Mouse (Mus musculus) B cell, adult 2 months (primary cell): Measurements from ENCODE around the gene Sprr2a2.
"Not testable (repeated sequence)": the region's sequence is repeated elsewhere in the genome, so short reads cannot be mapped to it uniquely, and the experiment has no call there.

ENCODE experiments used
- DNase-seq, 2 experiments: peaks; one replicate each; pipeline ENCODE4 v3.0.0; 2022

Sprr2a2 gene

DNA sequence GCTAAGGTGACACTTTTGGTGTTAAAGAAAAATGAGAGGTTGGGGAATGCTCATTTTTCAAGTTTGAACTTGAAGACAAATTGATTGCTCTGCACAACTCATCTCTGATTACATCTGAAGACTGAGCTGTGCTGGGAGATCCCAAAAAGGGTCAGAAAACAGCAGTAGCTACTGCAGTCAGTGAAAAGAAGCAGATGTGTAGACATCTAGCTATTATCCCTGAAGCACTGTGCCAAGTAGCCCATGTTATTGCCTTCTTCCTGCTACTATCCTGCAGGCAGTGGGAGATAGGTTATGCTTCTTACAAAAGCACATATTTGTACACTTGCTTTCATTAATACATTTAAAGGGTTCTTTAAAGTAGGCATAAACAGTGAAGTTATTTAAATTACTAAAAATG is 63.9 kb downstream of the Sprr2a2 start:
- not testable (repeated sequence) for DNase-seq

GRCm38 (mm10) chr3:92280963-92281606 is 65.4 kb downstream of the Sprr2a2 start:
- DNase-seq: not testable (repeated sequence)

DNA sequence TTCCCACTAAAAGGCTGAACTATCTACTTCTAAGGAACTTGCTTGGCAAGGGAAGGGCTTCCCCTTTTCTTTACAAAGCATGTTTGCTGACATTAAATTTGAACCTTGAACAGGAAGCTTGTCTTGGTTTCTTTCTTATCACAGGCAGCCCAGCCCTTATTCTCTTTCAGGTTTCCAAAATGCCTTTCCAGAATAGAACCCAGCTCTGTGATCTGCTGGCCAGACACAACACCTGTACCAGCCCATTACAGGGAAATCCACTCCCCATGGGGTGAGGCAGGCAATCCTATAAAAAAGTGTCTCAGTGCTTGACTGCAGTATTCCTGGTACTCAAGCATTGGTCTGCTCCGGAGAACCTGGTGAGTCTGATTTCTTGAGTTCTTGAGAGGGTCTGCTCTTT is 69.4 kb downstream of the Sprr2a2 start, which contains the start of gene Sprr2a3:
Sprr2a3 (plus strand) TSS at position 317 of the 400 bp plus-strand sequence.
- DNase-seq: not testable (repeated sequence)

GRCm38 (mm10) chr3:92288489-92288888 is 72.8 kb downstream of the Sprr2a2 start:
- DNase-seq: not testable (repeated sequence)
